8 mouse cellular contexts compared by ENCODE assay signal in the genomic region with DNA sequence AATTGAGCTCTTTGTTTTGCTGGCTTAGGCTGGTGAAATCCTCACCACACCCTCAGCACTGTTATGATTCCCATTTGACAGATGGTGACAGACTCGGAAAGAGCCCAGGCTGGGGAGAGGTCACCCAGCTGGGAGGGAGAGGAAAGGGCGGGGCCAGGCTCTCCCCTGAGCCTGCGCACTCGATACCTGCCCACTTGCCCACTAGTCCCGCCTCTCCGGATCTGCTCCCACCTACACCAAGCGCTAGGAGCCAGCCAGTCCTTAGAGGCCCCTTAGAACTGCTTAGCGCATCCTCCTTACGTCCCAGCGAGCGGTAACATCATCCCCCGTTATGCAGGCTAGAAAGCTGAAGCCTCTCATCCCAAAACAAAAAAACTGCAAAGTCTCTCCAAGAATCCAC. TPM values are rescaled to one million over a fixed set of nuclear protein-coding genes. Genes with fewer than 3 reads are reported as not detected.
DNase-seq lines count a peak whose midpoint lies in the region; ATAC-seq and TF ChIP-seq lines count a peak whose summit lies in the region.

No protein-coding gene starts in this region.

- H3K9me3 ChIP-seq in intestine, embryonic 14.5 days (ENCODE audit: control insufficient read depth, low read length): no peaks in the 10 kb centered on the region
- H3K9me3 ChIP-seq in intestine, postnatal 0 days (ENCODE audit: control insufficient read depth): no peaks in the 10 kb centered on the region
- no peaks in the 10 kb centered on the region for H3K9me3 ChIP-seq in midbrain, embryonic 14.5 days (ENCODE audit: control insufficient read depth, low read length)

- no peak for ATAC-seq in intestine, embryonic 14.5 days (replicated peaks; ENCODE audit: low FRiP score, low TSS enrichment, low read depth)
- no peak for ATAC-seq in intestine, postnatal 0 days
- peak; percentile 54 for ATAC-seq in inflammation-experienced regulatory T-cells, adult 6 months
- ATAC-seq in midbrain, embryonic 14.5 days (ENCODE audit: low FRiP score, low TSS enrichment): no peak

- no peaks in the 10 kb centered on the region for H3K36me3 ChIP-seq in intestine, embryonic 14.5 days (ENCODE audit: control insufficient read depth, insufficient read depth, low read length)
- H3K36me3 ChIP-seq in intestine, postnatal 0 days (ENCODE audit: control insufficient read depth, insufficient read depth): no peaks in the 10 kb centered on the region
- H3K36me3 ChIP-seq in midbrain, embryonic 14.5 days (ENCODE audit: control insufficient read depth, insufficient read depth, low read length): no peaks in the 10 kb centered on the region

- WGBS in intestine, embryonic 14.5 days: 2% methylated on average over 12 of the region's 12 CpGs
- 3% methylated on average over 12 of the region's 12 CpGs for whole genome bisulfite sequencing in intestine, postnatal 0 days
- 3% methylated on average over 12 of the region's 12 CpGs for WGBS in midbrain, embryonic 14.5 days

- H3K4me3 ChIP-seq in intestine, embryonic 14.5 days (ENCODE audit: low read depth, low read length): no peak overlapping the region
- H3K4me3 ChIP-seq in intestine, postnatal 0 days (ENCODE audit: low read depth, low read length): no peak overlapping the region
- no peak overlapping the region for H3K4me3 ChIP-seq in midbrain, embryonic 14.5 days (replicated peaks; ENCODE audit: low read depth, low read length)

- no peak overlapping the region for H3K9ac ChIP-seq in intestine, embryonic 14.5 days (ENCODE audit: low read length)
- no peak overlapping the region for H3K9ac ChIP-seq in intestine, postnatal 0 days (ENCODE audit: low read depth, low read length)
- H3K9ac ChIP-seq in midbrain, embryonic 14.5 days (replicated peaks; ENCODE audit: low read length): peak overlapping the region; percentile 18; the same call in 1 of the 2 replicates

- peaks cover 34% of the 10 kb centered on the region for H3K27me3 ChIP-seq in intestine, embryonic 14.5 days (replicated peaks; ENCODE audit: control insufficient read depth, insufficient read depth, low read length)
- peaks cover 24% of the 10 kb centered on the region for H3K27me3 ChIP-seq in intestine, postnatal 0 days (replicated peaks; ENCODE audit: control insufficient read depth, insufficient read depth, low read length)
- H3K27me3 ChIP-seq in midbrain, embryonic 14.5 days (ENCODE audit: control insufficient read depth, insufficient read depth, low read length): no peaks in the 10 kb centered on the region

- H3K27ac ChIP-seq in intestine, embryonic 14.5 days (ENCODE audit: low read depth): no peak overlapping the region
- no peak overlapping the region for H3K27ac ChIP-seq in intestine, postnatal 0 days (ENCODE audit: low read depth, low read length)
- H3K27ac ChIP-seq in midbrain, embryonic 14.5 days (replicated peaks; ENCODE audit: low read depth, low read length): peak overlapping the region; percentile 82

- DNase-seq in intestine, embryonic 14.5 days (ENCODE audit: low spot score): no peak
- peak; percentile 75 to 79 for DNase-seq in cerebellum, postnatal 14 days
- DNase-seq in gastrocnemius, postnatal 25 days: peak; percentile 58
- DNase-seq in left cerebral cortex, postnatal 10 days (ENCODE audit: extremely low spot score in 1 of 2, low spot score in 2 of 2): peak; percentile 70 to 87
- DNase-seq in midbrain, embryonic 14.5 days: peak; percentile 72
- DNase-seq in thymus, postnatal 14 days: peak; percentile 51

- peak overlapping the region; percentile 9 for H3K4me2 ChIP-seq in intestine, embryonic 14.5 days (ENCODE audit: low read length)
- no peak overlapping the region for H3K4me2 ChIP-seq in intestine, postnatal 0 days (replicated peaks; ENCODE audit: low read depth)
- peak overlapping the region; percentile 41 for H3K4me2 ChIP-seq in midbrain, embryonic 14.5 days (ENCODE audit: low read length)

- intact Hi-C loops in left cerebral cortex, postnatal 10 days (cut with DNase I): no loop called here

- peaks cover 6% of the 10 kb centered on the region; the same call in 1 of the 2 replicates for H3K4me1 ChIP-seq in intestine, embryonic 14.5 days (replicated peaks; ENCODE audit: control insufficient read depth, insufficient read depth, low read length)
- H3K4me1 ChIP-seq in intestine, postnatal 0 days (replicated peaks; ENCODE audit: control insufficient read depth, insufficient read depth, low read length): no peaks in the 10 kb centered on the region; the same call in 1 of the 2 replicates
- H3K4me1 ChIP-seq in midbrain, embryonic 14.5 days (ENCODE audit: control insufficient read depth, insufficient read depth, low read length): peaks cover 40% of the 10 kb centered on the region

- TF ChIP-seq CTCF in intestine, postnatal 0 days (IDR thresholded peaks at IDR 0.05; ENCODE audit: low read depth): no peak

RNA-seq across cellular contexts. Expression of gene Nova2, which starts 4.6 kb away (rescaled TPM):
- 0.66 and 0.75 TPM in 2 replicates for polyA plus RNA-seq in intestine, embryonic 14.5 days (2014; fragmentation: Nextera tagmentation; extraction: Ambion mirVana)
- polyA plus RNA-seq in intestine, postnatal 0 days (2015; fragmentation: Nextera tagmentation; extraction: Ambion mirVana): 0.18 and 0.24 TPM in 2 replicates
- total RNA-seq in gastrocnemius, postnatal 25 days (2021): 1 to 10 TPM; 1.7 to 2.1 TPM
- polyA plus RNA-seq in inflammation-experienced regulatory T-cells, adult 6 months (2017; shearing (Covaris generic)): under 1 TPM in 1 of 3 experiments, not detected in 2; 0.05 TPM
- 100 to 1,000 TPM; 114 to 118 TPM for total RNA-seq in left cerebral cortex, postnatal 10 days (2021)
- polyA plus RNA-seq in midbrain, embryonic 14.5 days (2014; fragmentation: Nextera tagmentation; extraction: Ambion mirVana): 18.6 and 20.7 TPM in 2 replicates

RNA-seq across cellular contexts. Expression of gene Ccdc61, which starts 10.9 kb away (rescaled TPM):
- polyA plus RNA-seq in intestine, embryonic 14.5 days (2014; fragmentation: Nextera tagmentation; extraction: Ambion mirVana): 21.5 and 21.7 TPM in 2 replicates
- 13.5 and 15.1 TPM in 2 replicates for polyA plus RNA-seq in intestine, postnatal 0 days (2015; fragmentation: Nextera tagmentation; extraction: Ambion mirVana)
- total RNA-seq in gastrocnemius, postnatal 25 days (2021): 1 to 10 TPM; 5.2 to 6.5 TPM
- 1 to 10 TPM; 5.8 to 8.6 (median 6.7) TPM for polyA plus RNA-seq in inflammation-experienced regulatory T-cells, adult 6 months (2017; shearing (Covaris generic))
- 10 to 100 TPM; 12.8 to 13.4 TPM for total RNA-seq in left cerebral cortex, postnatal 10 days (2021)
- polyA plus RNA-seq in midbrain, embryonic 14.5 days (2014; fragmentation: Nextera tagmentation; extraction: Ambion mirVana): 16.1 and 18.5 TPM in 2 replicates

RNA-seq across cellular contexts. Expression of gene Pglyrp1, which starts 49.9 kb away (rescaled TPM):
- 17.7 and 26.7 TPM in 2 replicates for polyA plus RNA-seq in intestine, embryonic 14.5 days (2014; fragmentation: Nextera tagmentation; extraction: Ambion mirVana)
- polyA plus RNA-seq in intestine, postnatal 0 days (2015; fragmentation: Nextera tagmentation; extraction: Ambion mirVana): 141 and 155 TPM in 2 replicates
- total RNA-seq in gastrocnemius, postnatal 25 days (2021): under 1 TPM; 0.51 to 0.67 TPM
- polyA plus RNA-seq in inflammation-experienced regulatory T-cells, adult 6 months (2017; shearing (Covaris generic)): 100 to 1,000 TPM; 200 to 462 (median 264) TPM
- 10 to 100 TPM; 26.6 to 28.1 TPM for total RNA-seq in left cerebral cortex, postnatal 10 days (2021)
- 18.9 and 20.7 TPM in 2 replicates for polyA plus RNA-seq in midbrain, embryonic 14.5 days (2014; fragmentation: Nextera tagmentation; extraction: Ambion mirVana)

Comparison
In these comparisons a context has a peak if more than half of its experiments do, and no peak if none do; other contexts are left out.
1. RNA of gene Nova2, which starts 4.6 kb away (polyA plus RNA-seq): 18.6 to 20.7 TPM in midbrain, embryonic 14.5 days; 0.66 to 0.75 TPM in intestine, embryonic 14.5 days, 0.18 to 0.24 TPM in intestine, postnatal 0 days and 0.05 TPM in inflammation-experienced regulatory T-cells, adult 6 months; every median in the first group is over 10 times any median in the second.